Mouse (Mus musculus) hindbrain, embryonic 10.5 days (tissue): ENCODE measurements around the gene Folr1. TPM values are rescaled to one million over a fixed set of nuclear protein-coding genes. Genes with fewer than 3 reads are reported as not detected.
A peak's percentile ranks its signal among the peaks of the same experiment; 100 is the strongest.

Experiments
- DNase-seq: peaks from one replicate; pipeline ENCODE4 v3.0.0-alpha.2; 2017; ENCODE audit warnings: low spot score
- H3K27ac ChIP-seq: fragments of 300-500 bp; sonication (generic); 2 replicates; pipeline ENCODE4 v1.5.1; 2016; ENCODE audit warnings: mild to moderate bottlenecking, moderate library complexity
- H3K27me3 ChIP-seq: fragments of 300-500 bp; sonication (generic); 2 replicates; pipeline ENCODE4 v1.6.1; 2016; ENCODE audit warnings: mild to moderate bottlenecking; ENCODE audit not compliant: poor library complexity, insufficient read depth, severe bottlenecking
- H3K36me3 ChIP-seq: fragments of 300-500 bp; sonication (generic); 2 replicates; pipeline ENCODE4 v1.6.1; 2016; ENCODE audit warnings: mild to moderate bottlenecking, moderate library complexity
- H3K4me1 ChIP-seq: fragments of 300-500 bp; sonication (generic); replicated peaks from 2 replicates; pipeline ENCODE4 v1.6.1; 2016; ENCODE audit warnings: mild to moderate bottlenecking
- H3K4me3 ChIP-seq: fragments of 300-500 bp; sonication (generic); 2 replicates; pipeline ENCODE4 v1.5.1; 2016; ENCODE audit warnings: mild to moderate bottlenecking, moderate library complexity
- H3K9me3 ChIP-seq: fragments of 300-500 bp; sonication (generic); 2 replicates; pipeline ENCODE4 v1.6.1; 2016; ENCODE audit warnings: mild to moderate bottlenecking, moderate library complexity
- WGBS: fragments of 180-500 bp; shearing (Covaris S2); methylation state at CpG from one replicate; pipeline ENCODE4 v1.1.7; 2016; 5-methylcytosine and 5-hydroxymethylcytosine counted together
- polyA plus RNA-seq: library from polyadenylated mRNA; unstranded; fragments of >200 nt; fragmentation: Nextera tagmentation; extraction: Ambion mirVana; gene quantifications from 2 replicates; pipeline ENCODE4 v1.2.1, GENCODE M21; 2016

The Folr1 gene
- polyA plus RNA-seq, 1 experiment from 2014 or later = 17.1 TPM

DNA sequence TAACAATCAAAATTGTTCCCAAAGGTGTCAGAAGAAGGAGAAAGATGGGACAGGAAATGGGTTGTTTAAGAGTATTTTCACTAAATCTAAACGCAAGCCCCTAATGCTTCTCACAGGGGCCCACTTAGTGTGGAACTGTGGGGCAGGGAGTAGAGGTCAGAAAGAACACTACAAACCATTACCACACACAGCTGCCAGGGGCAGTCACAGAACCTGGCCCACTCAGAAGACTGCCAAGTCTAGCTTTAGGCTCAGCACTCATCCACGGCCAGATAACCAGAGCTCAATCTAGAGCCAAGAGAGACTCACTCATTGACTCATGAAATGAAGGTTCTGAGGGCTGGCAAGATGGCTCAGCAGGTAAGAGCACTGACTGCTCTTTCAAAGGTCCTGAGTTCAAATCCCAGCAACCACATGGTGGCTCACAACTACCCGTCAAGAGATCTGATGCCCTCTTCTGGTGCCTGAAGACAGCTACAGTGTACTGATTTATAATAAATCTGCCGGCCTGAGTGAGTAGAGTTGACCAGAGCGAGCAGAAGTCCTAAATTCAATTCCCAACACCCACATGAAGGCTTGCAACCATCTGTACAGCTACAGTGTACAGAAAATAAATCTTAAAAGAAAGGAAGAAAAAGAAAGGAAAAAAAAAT lies 35.0 kb downstream of the Folr1 start:
- Histone ChIP-seq H3K36me3 (peaks cover 39% of the 10 kb centered on the region), H3K4me1 (peaks cover 54% of the 10 kb centered on the region), H3K27me3 (no peaks in the 10 kb centered on the region), H3K9me3 (no peaks in the 10 kb centered on the region), H3K4me3 (peak overlapping the region; percentile 97), H3K27ac (peak overlapping the region; percentile 99)
- DNase-seq = no peak
- 51% methylated on average over 5 of the region's 5 CpGs for WGBS

DNA sequence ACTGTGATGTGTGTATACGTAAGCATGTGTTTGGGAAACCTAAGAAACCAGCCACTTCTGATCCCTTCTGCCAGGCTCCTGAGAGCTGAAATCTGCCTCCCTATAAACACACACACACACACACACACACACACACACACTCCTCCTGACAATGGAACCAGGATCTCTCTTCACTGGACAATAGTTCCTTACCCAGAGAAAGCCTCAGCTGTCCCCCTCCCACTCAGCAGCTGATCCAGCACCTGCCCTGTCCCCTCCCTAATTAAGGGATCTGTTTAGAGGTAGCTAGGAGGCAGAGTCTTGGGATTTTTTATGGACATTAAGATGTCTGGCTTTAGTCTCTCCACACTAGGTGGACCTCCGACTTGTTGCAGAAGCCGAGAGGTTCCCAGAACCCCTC lies 35.7 kb downstream of the Folr1 start:
- no peaks in the 10 kb centered on the region for H3K27me3 ChIP-seq
- peak overlapping the region; percentile 97 for H3K4me3 ChIP-seq
- peaks cover 46% of the 10 kb centered on the region for H3K36me3 ChIP-seq
- no peaks in the 10 kb centered on the region for H3K9me3 ChIP-seq
- peak overlapping the region; percentile 99 for H3K27ac ChIP-seq
- 61% methylated on average over 3 of the region's 3 CpGs for WGBS
- DNase-seq = no peak
- peaks cover 54% of the 10 kb centered on the region for H3K4me1 ChIP-seq

- WGBS = 59% methylated on average over 3 of the region's 3 CpGs
- Histone ChIP-seq H3K4me3 (peak overlapping the region; percentile 97), H3K27ac (peak overlapping the region; percentile 99), H3K27me3 (no peaks in the 10 kb centered on the region), H3K9me3 (no peaks in the 10 kb centered on the region), H3K36me3 (peaks cover 54% of the 10 kb centered on the region), H3K4me1 (peaks cover 53% of the 10 kb centered on the region)
- DNase-seq = no peak
Measured at GRCm38 (mm10) chr7:101833916-101834584, 36.5 kb downstream of the Folr1 start.

DNA sequence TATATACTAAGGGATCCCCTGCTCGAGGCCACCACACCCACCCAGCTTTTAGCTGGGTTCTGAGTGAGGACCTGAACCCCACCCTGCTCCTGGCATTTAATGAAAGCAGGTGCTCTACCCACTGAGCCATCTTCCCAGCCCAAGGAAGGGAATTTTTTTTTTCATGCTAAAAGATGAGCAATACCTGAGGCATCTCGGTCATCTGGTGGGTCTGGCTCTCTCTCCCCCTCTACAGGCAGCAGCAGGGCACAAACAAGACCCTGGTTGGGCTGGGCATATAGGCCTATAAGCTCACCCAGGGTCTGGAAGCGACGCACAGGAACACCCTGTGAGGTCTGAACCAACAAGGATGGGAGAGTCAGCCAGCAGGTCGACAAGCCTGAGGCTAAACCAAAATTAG lies 37.2 kb downstream of the Folr1 start:
- 74% methylated on average over 5 of the region's 5 CpGs for WGBS
- H3K27ac ChIP-seq = peak overlapping the region; percentile 99; the same call in 1 of the 2 replicates
- H3K27me3 ChIP-seq = no peaks in the 10 kb centered on the region
- peaks cover 61% of the 10 kb centered on the region for H3K36me3 ChIP-seq
- no peak for DNase-seq
- H3K4me1 ChIP-seq = peaks cover 46% of the 10 kb centered on the region
- H3K4me3 ChIP-seq = no peak overlapping the region
- no peaks in the 10 kb centered on the region for H3K9me3 ChIP-seq

- Histone ChIP-seq H3K4me1 (peaks cover 39% of the 10 kb centered on the region), H3K4me3 (no peak overlapping the region), H3K9me3 (no peaks in the 10 kb centered on the region), H3K36me3 (peaks cover 71% of the 10 kb centered on the region), H3K27me3 (no peaks in the 10 kb centered on the region), H3K27ac (no peak overlapping the region)
- DNase-seq = no peak
- 93% methylated on average over 4 of the region's 4 CpGs for WGBS
Measured at GRCm38 (mm10) chr7:101832372-101832771, 38.2 kb downstream of the Folr1 start.

DNA sequence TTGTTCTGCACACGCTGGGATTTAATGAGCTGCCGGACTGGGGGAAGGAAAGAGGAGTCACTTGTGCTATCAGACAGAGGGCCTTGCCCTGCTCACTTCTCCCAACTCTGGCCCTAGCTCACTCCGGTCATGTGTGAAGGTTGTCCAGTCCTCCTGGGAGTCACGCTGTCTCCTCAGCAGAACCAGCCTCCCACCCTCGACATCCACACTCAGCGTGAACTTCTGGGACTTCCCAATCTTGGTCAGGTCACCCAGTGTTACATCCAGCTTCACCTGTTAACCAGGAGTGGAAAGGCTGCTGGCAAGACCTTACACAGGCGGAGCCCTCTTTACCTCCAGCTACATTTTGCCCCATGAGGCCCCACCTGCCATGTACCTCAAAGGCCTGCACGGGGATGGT lies 39.2 kb downstream of the Folr1 start:
- no peak overlapping the region for H3K27ac ChIP-seq
- H3K36me3 ChIP-seq = peaks cover 80% of the 10 kb centered on the region
- no peaks in the 10 kb centered on the region for H3K9me3 ChIP-seq
- 94% methylated on average over 8 of the region's 8 CpGs for WGBS
- H3K4me3 ChIP-seq = no peak overlapping the region
- DNase-seq = no peak
- no peaks in the 10 kb centered on the region for H3K27me3 ChIP-seq
- H3K4me1 ChIP-seq = peaks cover 32% of the 10 kb centered on the region

GRCm38 (mm10) chr7:101830373-101830772 lies 40.2 kb downstream of the Folr1 start:
- Histone ChIP-seq H3K27me3 (no peaks in the 10 kb centered on the region), H3K36me3 (peaks cover 91% of the 10 kb centered on the region), H3K4me3 (no peak overlapping the region), H3K4me1 (peaks cover 21% of the 10 kb centered on the region), H3K27ac (no peak overlapping the region), H3K9me3 (no peaks in the 10 kb centered on the region)
- WGBS = 97% methylated on average over 3 of the region's 3 CpGs
- DNase-seq = no peak

- 86% methylated on average over 18 of the region's 18 CpGs for WGBS
Measured at GRCm38 (mm10) chr7:101823758-101824630, 46.6 kb downstream of the Folr1 start.

DNA sequence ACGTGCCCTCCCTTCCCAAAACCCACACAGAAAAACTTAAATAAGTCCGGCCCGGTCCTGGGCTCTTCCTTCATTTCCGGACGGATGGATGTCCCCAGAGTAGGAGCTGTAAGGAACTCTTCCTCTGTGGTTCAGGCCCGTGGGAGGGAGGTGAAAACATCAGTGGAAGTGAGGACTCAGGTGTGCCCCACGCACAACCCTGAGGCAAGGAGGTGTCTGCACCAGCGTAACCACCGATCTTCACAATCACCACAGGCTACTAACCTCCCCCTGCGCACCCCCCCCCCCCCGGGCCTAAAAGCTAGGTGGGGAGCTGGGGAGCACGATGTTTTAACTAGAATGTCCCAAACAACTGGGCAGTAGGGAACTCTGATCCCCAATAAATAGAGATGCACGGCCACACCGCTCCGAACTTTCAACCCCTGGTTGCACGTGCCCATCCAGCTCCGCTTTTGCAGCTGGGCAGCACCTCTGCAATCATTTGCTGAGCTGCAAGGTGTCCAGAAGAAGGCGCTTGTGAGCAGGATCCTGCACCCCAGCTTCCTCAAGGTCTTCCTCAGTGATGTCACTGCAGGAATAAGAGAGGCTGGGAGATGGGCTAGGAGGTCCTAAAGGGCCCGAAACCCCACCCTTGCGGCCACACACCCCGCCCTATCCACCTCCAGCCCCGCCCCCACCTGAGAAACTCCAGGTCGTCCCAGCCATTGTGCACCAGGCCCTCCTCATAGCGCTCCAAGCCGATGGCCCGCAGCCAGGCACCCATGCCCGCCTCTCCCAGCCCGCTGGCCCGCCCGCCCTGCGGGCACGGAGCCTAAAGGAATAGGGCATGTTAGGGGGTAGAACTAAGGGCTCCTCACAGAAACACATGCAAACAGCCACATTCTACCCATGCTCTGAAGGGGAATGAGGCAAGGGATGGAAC lies 47.5 kb downstream of the Folr1 start:
- Histone ChIP-seq H3K4me1 (peaks cover 40% of the 10 kb centered on the region), H3K36me3 (peaks cover 53% of the 10 kb centered on the region), H3K9me3 (no peaks in the 10 kb centered on the region), H3K27me3 (peaks cover 64% of the 10 kb centered on the region), H3K4me3 (no peak overlapping the region), H3K27ac (no peak overlapping the region)
- 28% methylated on average over 32 of the region's 32 CpGs for WGBS
- DNase-seq = peak; percentile 56

More at GRCm38 (mm10) chr7:101823758-101824630, 46.6 kb downstream of the Folr1 start:
- Histone ChIP-seq H3K4me1 (peaks cover 35% of the 10 kb centered on the region), H3K27ac (no peak overlapping the region), H3K9me3 (no peaks in the 10 kb centered on the region), H3K36me3 (peaks cover 62% of the 10 kb centered on the region), H3K27me3 (peaks cover 55% of the 10 kb centered on the region), H3K4me3 (no peak overlapping the region)
- no peak for DNase-seq

DNA sequence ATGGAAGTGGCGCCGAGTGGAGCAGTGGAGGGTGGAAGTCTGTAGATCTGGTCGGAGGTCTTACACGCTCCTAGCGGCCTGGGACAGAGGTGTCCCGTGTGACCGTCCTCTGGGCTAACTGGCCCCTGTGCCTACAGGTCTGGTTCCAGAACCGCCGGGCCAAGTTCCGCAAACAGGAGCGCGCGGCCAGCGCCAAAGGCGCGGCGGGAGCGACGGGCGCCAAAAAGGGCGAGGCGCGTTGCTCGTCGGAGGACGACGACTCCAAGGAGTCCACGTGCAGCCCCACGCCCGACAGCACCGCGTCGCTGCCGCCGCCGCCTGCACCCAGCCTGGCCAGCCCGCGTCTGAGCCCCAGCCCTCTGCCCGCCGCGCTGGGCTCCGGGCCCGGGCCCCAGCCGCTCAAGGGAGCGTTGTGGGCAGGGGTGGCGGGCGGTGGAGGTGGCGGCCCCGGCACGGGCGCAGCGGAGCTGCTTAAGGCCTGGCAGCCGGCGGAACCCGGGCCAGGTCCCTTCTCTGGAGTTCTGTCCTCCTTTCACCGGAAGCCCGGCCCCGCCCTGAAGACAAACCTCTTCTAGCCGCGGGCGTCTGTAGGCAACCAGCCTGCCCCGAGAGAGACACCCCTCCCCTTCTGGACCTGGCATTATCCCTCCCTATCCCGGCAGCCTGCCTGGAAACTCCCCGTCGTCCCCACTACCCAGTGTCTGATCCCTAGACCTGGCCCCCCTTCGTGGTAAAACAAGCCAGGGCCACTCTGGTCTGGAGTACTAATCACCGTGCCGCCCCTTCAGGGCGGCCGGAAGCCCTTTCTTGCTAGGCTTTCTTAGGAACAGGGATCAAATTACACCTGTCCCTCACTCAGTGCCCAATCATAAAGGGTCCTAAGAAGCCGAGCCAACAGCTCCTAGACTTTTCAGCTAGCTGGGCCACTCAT lies 48.8 kb downstream of the Folr1 start:
- peak overlapping the region; percentile 86 for H3K27ac ChIP-seq
- H3K9me3 ChIP-seq = no peaks in the 10 kb centered on the region
- WGBS = 1% methylated on average over 71 of the region's 71 CpGs
- peak; percentile 78 for DNase-seq
- peaks cover 50% of the 10 kb centered on the region for H3K4me1 ChIP-seq
- peak overlapping the region; percentile 57 for H3K4me3 ChIP-seq
- peaks cover 40% of the 10 kb centered on the region for H3K36me3 ChIP-seq
- H3K27me3 ChIP-seq = peaks cover 76% of the 10 kb centered on the region

DNA sequence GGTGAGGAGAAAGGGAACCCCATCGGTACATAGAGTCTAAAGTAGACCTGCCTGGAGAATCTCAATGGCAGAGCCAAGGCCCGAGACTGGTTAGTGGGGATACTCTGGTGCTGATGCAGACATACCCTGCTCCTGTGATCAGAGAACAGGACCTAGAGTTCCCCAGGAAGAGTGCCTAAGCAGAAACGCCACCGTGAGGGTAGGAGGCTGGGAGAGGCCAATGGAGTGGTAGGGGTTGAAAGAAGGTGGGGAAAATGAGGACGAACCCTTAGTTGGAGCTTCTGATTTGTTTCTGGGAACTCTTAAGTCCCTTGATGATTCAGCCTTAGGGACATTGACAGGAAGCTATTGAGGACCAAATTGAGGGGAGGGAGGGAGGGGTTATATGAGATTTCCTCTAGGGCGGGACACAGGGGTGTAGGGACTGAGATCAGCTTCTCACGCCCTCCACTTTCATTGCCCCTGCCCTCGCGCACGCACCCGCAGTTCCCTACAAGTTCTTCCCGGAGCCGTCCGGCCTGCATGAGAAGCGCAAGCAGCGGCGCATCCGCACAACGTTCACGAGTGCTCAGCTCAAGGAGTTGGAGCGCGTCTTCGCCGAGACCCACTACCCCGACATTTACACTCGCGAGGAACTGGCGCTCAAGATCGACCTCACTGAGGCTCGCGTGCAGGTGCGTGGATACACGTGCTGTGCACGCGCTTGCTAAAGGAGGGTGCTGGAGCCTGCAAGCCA lies 50.1 kb downstream of the Folr1 start:
- peak; percentile 53 for DNase-seq
- H3K4me3 ChIP-seq = peak overlapping the region; percentile 57
- no peak overlapping the region for H3K27ac ChIP-seq
- 3% methylated on average over 35 of the region's 35 CpGs for WGBS
- peaks cover 89% of the 10 kb centered on the region for H3K27me3 ChIP-seq
- H3K9me3 ChIP-seq = no peaks in the 10 kb centered on the region
- peaks cover 50% of the 10 kb centered on the region for H3K4me1 ChIP-seq
- peaks cover 26% of the 10 kb centered on the region for H3K36me3 ChIP-seq
